Mouse (Mus musculus) kidney, postnatal 10 days (tissue): ENCODE measurements around the gene Spryd3.
A peak's percentile ranks its signal among the peaks of the same experiment; 100 is the strongest.

ENCODE experiments used
- DNase-seq: peaks from one replicate; pipeline ENCODE4 v3.0.0; 2021; ENCODE audit warnings: mixed read lengths

The Spryd3 gene

GRCm38 (mm10) chr15:102146089-102146488, 10.1 kb upstream of the Spryd3 start:
- DNase-seq: no peak

- DNase-seq: peak; percentile 9
These were observed 9.3 kb upstream of the Spryd3 start for GRCm38 (mm10) chr15:102145330-102145729.

GRCm38 (mm10) chr15:102144726-102145125, 8.7 kb upstream of the Spryd3 start:
- DNase-seq: peak; percentile 18

- no peak for DNase-seq
These were observed 8.3 kb upstream of the Spryd3 start, which contains the start of gene Igfbp6 for GRCm38 (mm10) chr15:102144274-102144711. Gene Igfbp6 (plus strand): TSS chr15:102144362.

- DNase-seq: peak; percentile 35
These were observed 7.2 kb upstream of the Spryd3 start for GRCm38 (mm10) chr15:102142914-102143912.

- DNase-seq: no peak
These were observed 5.1 kb upstream of the Spryd3 start for GRCm38 (mm10) chr15:102141120-102141519.

- no peak for DNase-seq
These were observed 409 bp downstream of the Spryd3 start for GRCm38 (mm10) chr15:102135522-102136128.

- DNase-seq: no peak
These were observed 1.3 kb downstream of the Spryd3 start for GRCm38 (mm10) chr15:102134709-102135108.

- DNase-seq: peak; percentile 12
These were observed 2.7 kb downstream of the Spryd3 start for GRCm38 (mm10) chr15:102133314-102133713.

GRCm38 (mm10) chr15:102126303-102126702, 9.7 kb downstream of the Spryd3 start:
- peak; percentile 80 for DNase-seq

GRCm38 (mm10) chr15:102120530-102120929, 15.5 kb downstream of the Spryd3 start:
- DNase-seq: no peak

- no peak for DNase-seq
These were observed 16.2 kb downstream of the Spryd3 start for GRCm38 (mm10) chr15:102119831-102120170.

GRCm38 (mm10) chr15:102119121-102119830, 16.8 kb downstream of the Spryd3 start:
- no peak for DNase-seq

- DNase-seq: no peak
These were observed 17.4 kb downstream of the Spryd3 start for GRCm38 (mm10) chr15:102118591-102118990.

- DNase-seq: peak; percentile 77
These were observed 18.3 kb downstream of the Spryd3 start for GRCm38 (mm10) chr15:102117461-102118443.

- peak; percentile 23 for DNase-seq
These were observed 19.1 kb downstream of the Spryd3 start for GRCm38 (mm10) chr15:102116753-102117415.

- peak; percentile 16 for DNase-seq
These were observed 20.3 kb downstream of the Spryd3 start for GRCm38 (mm10) chr15:102115731-102116231.

- DNase-seq: no peak
These were observed 21.3 kb downstream of the Spryd3 start for GRCm38 (mm10) chr15:102114651-102115260.

GRCm38 (mm10) chr15:102113674-102114073, 22.4 kb downstream of the Spryd3 start:
- no peak for DNase-seq

- no peak for DNase-seq
These were observed 23.2 kb downstream of the Spryd3 start for GRCm38 (mm10) chr15:102112827-102113226.

GRCm38 (mm10) chr15:102112181-102112580, 23.9 kb downstream of the Spryd3 start:
- no peak for DNase-seq
